Mouse (Mus musculus) cerebellum, adult 9-11 months (tissue): ENCODE data around the gene 2610507B11Rik.
"Not testable (repeated sequence)": the region's sequence is repeated elsewhere in the genome, so short reads cannot be mapped to it uniquely, and the experiment has no call there.

ENCODE experiments used
- DNase-seq: peaks from one replicate; pipeline ENCODE4 v3.0.0; 2022

The 2610507B11Rik gene

GRCm38 (mm10) chr11:78261380-78262352 is at the start of gene 2610507B11Rik:
TSS of gene 2610507B11Rik (plus strand) at chr11:78261752.
- peak; percentile 94 for DNase-seq

GRCm38 (mm10) chr11:78213086-78213817 is 48.3 kb upstream of the 2610507B11Rik start:
- no peak for DNase-seq

GRCm38 (mm10) chr11:78215709-78216317 is 45.7 kb upstream of the 2610507B11Rik start:
- peak; percentile 31 for DNase-seq

- no peak for DNase-seq
Observed at GRCm38 (mm10) chr11:78223586-78223985, 38.0 kb upstream of the 2610507B11Rik start.

GRCm38 (mm10) chr11:78231518-78231917 is 30.0 kb upstream of the 2610507B11Rik start:
- no peak for DNase-seq

- DNase-seq = no peak
Observed at GRCm38 (mm10) chr11:78240193-78240857, 21.2 kb upstream of the 2610507B11Rik start.

- DNase-seq = no peak
Observed at GRCm38 (mm10) chr11:78245261-78245626, 16.3 kb upstream of the 2610507B11Rik start.

- peak; percentile 82 for DNase-seq
Observed at GRCm38 (mm10) chr11:78245627-78246317, 15.8 kb upstream of the 2610507B11Rik start, which contains the start of the genes Sdf2 and Supt6. TSS of gene Sdf2 (plus strand) at chr11:78245746. TSS of gene Supt6 (minus strand) at chr11:78245987.

GRCm38 (mm10) chr11:78246318-78247011 is 15.1 kb upstream of the 2610507B11Rik start:
- DNase-seq = no peak

GRCm38 (mm10) chr11:78247012-78247348 is 14.6 kb upstream of the 2610507B11Rik start:
- DNase-seq = no peak

GRCm38 (mm10) chr11:78247727-78248140 is 13.8 kb upstream of the 2610507B11Rik start:
- no peak for DNase-seq

- DNase-seq = no peak
Observed at GRCm38 (mm10) chr11:78256618-78257017, 4.9 kb upstream of the 2610507B11Rik start.

- DNase-seq = no peak
Observed at GRCm38 (mm10) chr11:78260489-78261258, 878 bp upstream of the 2610507B11Rik start.

- DNase-seq = peak; percentile 52
Observed at GRCm38 (mm10) chr11:78262550-78262949, 998 bp downstream of the 2610507B11Rik start.

GRCm38 (mm10) chr11:78265571-78265970 is 4.0 kb downstream of the 2610507B11Rik start:
- DNase-seq = no peak

- no peak for DNase-seq
Observed at GRCm38 (mm10) chr11:78271986-78272385, 10.4 kb downstream of the 2610507B11Rik start.

GRCm38 (mm10) chr11:78275596-78275995 is 14.0 kb downstream of the 2610507B11Rik start:
- DNase-seq = no peak

- not testable (repeated sequence) for DNase-seq
Observed at GRCm38 (mm10) chr11:78276169-78276568, 14.6 kb downstream of the 2610507B11Rik start.

GRCm38 (mm10) chr11:78278853-78279252 is 17.3 kb downstream of the 2610507B11Rik start:
- DNase-seq = no peak

GRCm38 (mm10) chr11:78279586-78279985 is 18.0 kb downstream of the 2610507B11Rik start:
- DNase-seq = no peak
